Mouse (Mus musculus) heart, adult 8-10 months (tissue): ENCODE measurements around the gene Dda1. TPM values are rescaled to one million over a fixed set of nuclear protein-coding genes. Genes with fewer than 3 reads are reported as not detected.

Experiments used
- DNase-seq: peaks from one replicate; pipeline ENCODE4 v3.0.0; 2022; ENCODE audit warnings: low spot score
- total RNA-seq, 4 experiments: library from RNA; stranded (reverse); gene quantifications; 2 replicates each; pipeline ENCODE4 v1.2.4; 2022

The Dda1 gene
- total RNA-seq, 4 experiments from 2014 or later, result 31.0 to 37.7 (median 33.8) TPM

DNA sequence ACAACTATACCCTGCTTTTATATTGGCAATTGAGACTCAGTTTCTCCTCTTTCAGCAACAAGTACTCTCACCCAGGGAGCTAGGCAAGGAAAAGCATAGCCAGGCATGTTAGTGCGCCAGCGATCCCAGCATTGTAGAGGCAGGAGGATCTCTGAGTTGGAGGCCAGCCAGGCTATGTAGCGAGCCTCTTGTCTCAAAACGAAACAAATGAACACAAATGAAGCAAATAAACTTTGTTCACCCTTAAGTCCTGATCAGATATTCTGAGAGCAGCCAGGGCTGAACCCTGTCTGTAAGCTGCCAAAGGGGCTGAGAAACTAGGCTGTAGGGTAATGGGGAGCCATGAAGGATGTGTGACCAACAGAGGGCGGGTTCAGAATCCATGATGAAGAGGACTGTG, 26.8 kb downstream of the Dda1 start:
- no peak for DNase-seq

DNA sequence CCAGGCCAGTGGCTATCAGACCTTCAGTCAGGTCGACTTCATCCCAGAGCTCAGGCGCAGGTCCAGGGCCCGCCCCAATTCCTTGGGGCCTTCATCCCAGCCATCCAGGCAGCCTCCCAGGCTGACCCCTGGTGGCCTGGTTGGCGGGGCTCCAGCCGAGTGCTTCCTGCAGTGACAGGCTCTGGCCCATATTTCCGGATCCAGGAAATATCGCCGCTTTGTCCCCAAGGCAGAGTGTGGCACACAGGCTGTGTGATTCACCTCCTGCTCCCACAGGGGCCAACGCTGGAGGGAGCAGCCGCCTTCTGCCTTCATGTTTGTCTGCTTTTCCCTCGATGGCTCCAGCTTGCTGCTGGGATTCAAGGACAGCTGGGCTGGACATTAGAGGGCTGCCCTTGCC, 27.5 kb downstream of the Dda1 start:
- peak; percentile 91 for DNase-seq

GRCm38 (mm10) chr8:71497077-71497645, 28.2 kb downstream of the Dda1 start:
- no peak for DNase-seq

DNA sequence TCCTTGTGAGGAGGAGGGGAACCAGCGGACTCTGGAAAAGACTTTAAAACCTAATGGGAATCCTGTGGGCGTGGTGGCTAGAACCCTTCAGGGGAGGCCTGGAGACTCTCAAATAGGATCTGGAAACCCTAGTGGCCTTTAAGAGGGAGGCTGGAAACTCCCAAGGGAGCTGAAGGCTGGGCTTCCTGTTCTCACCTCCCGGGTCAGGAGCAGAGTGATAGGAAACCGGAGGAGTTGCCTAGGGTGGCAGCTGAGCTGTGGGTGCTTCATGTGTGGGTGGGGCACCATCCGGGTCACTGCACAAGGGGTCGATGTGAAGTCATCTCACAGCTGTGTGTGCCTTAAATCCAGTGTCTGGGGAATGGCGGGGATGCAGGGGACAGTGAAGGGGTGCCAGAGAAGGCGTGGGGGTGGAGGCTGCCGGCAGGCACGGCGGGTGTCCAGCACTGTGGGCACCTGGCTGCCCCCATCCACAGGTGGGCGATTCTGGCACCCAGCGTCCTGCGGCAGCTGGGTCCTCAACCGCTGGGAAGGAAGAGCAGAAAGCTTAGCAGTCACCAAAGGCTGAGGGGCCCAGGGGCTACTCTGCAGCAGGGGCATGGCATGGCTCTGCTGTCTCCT, 29.0 kb downstream of the Dda1 start:
- peak; percentile 73 for DNase-seq

- DNase-seq, result no peak
Measured at GRCm38 (mm10) chr8:71498816-71499690, 30.1 kb downstream of the Dda1 start.

DNA sequence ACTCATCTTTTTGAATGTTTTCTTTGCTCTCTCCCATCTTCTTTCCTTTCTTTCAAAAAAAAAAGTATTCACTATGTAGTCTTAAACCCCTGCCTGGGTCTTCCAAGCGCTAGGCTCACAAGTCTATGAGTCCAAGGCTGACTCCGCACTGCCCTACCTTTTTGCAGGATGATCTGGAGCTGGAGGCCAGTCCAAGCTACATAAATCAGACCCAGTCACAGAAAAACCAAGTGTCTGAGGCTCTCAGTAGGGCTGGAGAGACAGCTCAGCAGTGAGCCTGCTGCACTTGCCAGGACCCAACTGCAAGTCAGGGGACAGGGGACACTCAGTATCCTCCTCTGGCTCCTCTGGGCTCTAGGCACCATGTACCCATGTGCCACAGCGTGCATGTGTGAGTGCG, 35.4 kb downstream of the Dda1 start:
- no peak for DNase-seq

DNA sequence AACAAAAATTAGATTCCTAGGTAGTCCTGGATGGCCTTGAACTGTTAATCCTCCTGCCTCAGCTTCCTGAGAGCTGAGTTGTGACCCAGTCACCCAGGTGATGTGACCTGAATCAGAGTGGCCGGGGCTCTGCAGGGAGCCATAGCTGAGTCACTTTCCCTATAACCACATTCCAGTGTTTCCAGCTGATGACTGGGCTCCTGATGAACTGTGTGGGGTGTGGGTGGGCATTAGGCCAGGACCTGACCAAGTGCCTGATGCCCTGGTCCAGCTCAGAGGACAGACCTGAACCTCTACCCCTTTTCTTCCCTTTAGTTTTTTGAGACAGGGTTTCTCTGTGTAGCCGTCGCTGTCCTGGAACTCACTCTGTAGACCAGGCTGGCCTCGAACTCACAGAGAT, 36.3 kb downstream of the Dda1 start:
- DNase-seq, result no peak

GRCm38 (mm10) chr8:71505979-71506378, 37.0 kb downstream of the Dda1 start:
- DNase-seq, result no peak

GRCm38 (mm10) chr8:71507589-71508104, 38.6 kb downstream of the Dda1 start:
- DNase-seq, result peak; percentile 52

DNA sequence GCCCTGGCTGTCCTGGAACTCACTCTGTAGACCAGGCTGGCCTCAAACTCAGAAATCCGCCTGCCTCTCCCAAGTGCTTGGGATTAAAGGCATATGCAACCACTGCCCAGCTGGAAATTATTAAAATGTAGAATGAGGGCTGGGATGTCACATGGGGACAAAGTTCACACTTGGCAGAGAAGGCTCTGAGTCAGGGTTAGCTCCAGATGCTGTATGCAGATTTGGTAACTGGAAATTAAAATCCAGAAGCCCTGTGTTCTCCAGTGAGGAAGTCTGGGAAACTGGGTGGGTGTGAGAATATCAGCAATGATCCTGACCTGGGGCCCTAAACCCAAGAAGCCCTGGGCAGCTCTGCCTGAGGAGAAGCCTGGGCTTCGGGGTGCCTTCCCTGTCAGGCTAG, 40.3 kb downstream of the Dda1 start:
- DNase-seq, result no peak

DNA sequence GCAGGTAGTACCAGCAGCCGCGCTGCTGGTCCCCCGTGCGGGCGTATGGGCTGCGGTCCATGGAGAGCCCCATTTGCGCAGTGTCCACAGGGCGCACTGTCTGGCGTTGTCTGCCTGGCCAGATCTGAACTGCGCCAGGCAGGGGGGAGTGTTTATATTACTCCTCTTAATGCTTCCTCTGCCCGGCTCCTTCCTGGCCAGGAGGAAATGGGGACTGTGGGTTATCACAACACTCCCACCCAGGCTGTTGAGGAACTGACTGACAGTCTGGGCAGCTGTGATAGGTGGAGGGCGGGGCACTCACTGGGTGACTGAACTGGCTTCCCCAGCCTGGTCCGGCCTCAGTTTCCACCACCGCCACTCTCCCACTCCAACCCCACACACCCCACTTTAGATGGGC, 42.6 kb downstream of the Dda1 start, which contains the start of gene Plvap:
Gene Plvap (minus strand): TSS at position 109 of the 400 bp plus-strand sequence.
- DNase-seq, result no peak

DNA sequence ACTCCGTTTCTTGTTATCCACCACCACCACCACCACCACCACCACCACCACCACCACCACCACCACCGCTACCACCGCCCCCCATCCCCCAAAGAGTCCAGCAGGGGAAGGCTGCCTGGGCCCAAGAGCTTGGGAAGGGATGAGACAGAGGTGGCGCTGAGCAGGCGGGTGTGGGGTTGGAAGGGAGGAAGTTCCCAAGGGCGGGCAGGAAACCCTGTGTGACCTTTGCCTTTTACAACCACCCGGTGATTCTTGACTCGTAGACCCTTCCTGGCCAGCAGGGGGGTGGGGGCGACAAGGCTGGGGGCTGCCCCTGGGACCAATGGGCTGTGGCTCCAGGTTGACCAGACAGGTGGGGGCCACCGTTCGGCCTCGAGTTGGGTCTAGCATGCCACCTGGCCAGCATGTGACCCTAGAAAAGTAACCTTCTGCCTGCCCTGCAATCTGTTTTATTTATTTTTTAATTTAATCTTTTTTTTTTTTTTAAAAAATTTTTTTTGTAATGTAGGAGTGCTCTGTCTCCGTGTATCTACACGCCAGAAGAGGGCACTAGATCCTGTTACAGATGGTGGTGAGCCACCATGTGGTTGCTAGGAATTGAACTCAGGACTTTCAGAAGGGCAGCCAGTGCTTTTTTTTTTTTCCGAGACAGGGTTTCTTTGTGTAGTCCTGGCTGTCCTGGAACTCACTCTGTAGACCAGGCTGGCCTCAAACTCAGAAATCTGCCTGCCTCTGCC, 44.2 kb downstream of the Dda1 start:
- DNase-seq, result no peak

DNA sequence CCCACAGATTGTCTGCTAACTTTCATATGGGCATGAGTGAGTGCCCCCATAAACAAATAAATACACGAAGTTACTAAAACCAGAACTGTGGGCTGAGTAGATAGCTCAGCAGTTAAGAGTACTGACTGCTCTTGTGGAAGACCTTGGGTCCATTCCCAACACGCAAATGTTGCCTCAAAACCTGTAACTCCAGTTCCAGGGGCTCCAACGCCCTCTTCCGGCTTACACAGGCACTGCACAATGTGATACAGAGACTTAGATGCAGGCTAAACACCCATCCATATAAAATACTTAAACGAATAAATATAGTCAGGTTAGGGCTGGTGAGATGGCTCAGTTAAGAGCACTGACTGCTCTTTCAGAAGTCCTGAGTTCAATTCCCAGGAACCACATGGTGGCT, 46.0 kb downstream of the Dda1 start:
- no peak for DNase-seq

- DNase-seq, result no peak
Measured at GRCm38 (mm10) chr8:71516786-71517185, 47.8 kb downstream of the Dda1 start.

- DNase-seq, result peak; percentile 77
Measured at GRCm38 (mm10) chr8:71519037-71519825, 50.2 kb downstream of the Dda1 start.

- DNase-seq, result peak; percentile 96
Measured at GRCm38 (mm10) chr8:71521634-71522033, 52.6 kb downstream of the Dda1 start.

DNA sequence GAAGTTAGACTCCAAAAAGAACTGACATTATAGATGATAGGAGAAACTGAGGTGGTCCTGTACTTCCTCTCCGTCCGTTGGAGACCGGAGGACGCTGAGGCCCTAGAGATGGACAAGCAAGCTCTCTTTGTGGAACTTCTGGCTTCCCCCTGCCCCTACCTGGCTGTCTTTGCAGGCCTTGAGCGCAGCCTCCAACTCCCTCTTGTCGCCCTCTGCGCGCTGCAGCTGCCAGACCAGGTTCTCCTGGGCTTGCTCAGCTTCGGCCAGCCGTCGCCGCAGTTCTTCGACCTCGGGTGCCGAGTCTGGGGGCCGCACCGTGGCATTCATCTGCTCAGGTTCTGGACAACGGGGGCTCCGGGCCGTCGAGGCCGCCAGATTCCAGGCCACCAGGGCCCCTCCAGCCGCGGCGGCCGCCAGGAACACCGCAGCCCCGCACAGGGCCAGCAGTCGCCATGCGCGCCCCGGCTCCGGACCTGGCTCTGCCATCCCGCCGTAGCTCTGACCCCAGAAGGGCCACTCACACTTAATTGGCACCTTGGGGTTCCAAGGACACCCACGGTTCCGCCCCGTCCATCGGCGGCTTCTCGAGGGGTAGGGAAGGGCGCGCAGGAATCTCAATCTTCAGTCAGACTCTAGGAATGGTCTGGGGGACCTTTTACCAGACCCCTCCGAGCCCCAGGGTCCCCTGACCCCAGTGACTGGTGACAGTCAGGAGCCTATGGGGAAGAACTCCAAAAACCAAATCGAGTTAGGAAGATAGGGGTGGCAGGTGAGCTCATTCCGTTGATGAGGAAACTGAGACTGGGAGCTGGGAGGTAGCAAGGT, 56.4 kb downstream of the Dda1 start, which contains the start of gene Ccdc194:
Gene Ccdc194 (minus strand): TSS at position 486 of the 825 bp plus-strand sequence.
- no peak for DNase-seq
